Mouse (Mus musculus): ENCODE data around the gene Optn.

GRCm38 (mm10) chr2:5041854-5042253 lies 22.0 kb downstream of the Optn start:
- TF ChIP-seq GATA1 (IDR thresholded peaks at IDR 0.05; ENCODE audit: low read length) (no peak), TAL1 (IDR thresholded peaks at IDR 0.05; ENCODE audit: low read length) (no peak)

Data from erythroblast, embryonic 14.5 days (primary cell).